Mouse (Mus musculus): ENCODE results near the gene Olfr20.
"Not testable (repeated sequence)": the region's sequence is repeated elsewhere in the genome, so short reads cannot be mapped to it uniquely, and the experiment has no call there.

Gene Olfr20

GRCm38 (mm10) chr11:73350483-73350882 lies at the start of gene Olfr20:
Gene Olfr20, plus strand, starts transcription at chr11:73350783.
- no peak for DNase-seq

GRCm38 (mm10) chr11:73303123-73303522 lies 47.5 kb upstream of the Olfr20 start:
- DNase-seq, result no peak

- no peak for DNase-seq
Measured at GRCm38 (mm10) chr11:73315961-73316360, 34.6 kb upstream of the Olfr20 start.

- not testable (repeated sequence) for DNase-seq
Measured at GRCm38 (mm10) chr11:73318581-73318980, 32.0 kb upstream of the Olfr20 start.

- not testable (repeated sequence) for DNase-seq
Measured at GRCm38 (mm10) chr11:73321064-73321463, 29.5 kb upstream of the Olfr20 start.

GRCm38 (mm10) chr11:73323906-73324830 lies 26.4 kb upstream of the Olfr20 start:
- DNase-seq, result peak; percentile 86

GRCm38 (mm10) chr11:73326485-73326886 lies 24.1 kb upstream of the Olfr20 start:
- DNase-seq, result peak; percentile 95

- no peak for DNase-seq
Measured at GRCm38 (mm10) chr11:73327361-73327760, 23.2 kb upstream of the Olfr20 start.

GRCm38 (mm10) chr11:73329442-73329841 lies 21.1 kb upstream of the Olfr20 start, which contains the start of the genes Aspa, Gm49340 and Spata22:
Gene Aspa, minus strand, starts transcription at chr11:73329596.
Gene Gm49340, plus strand, starts transcription at chr11:73329741.
Gene Spata22, plus strand, starts transcription at chr11:73329741.
- no peak for DNase-seq

- DNase-seq, result no peak
Measured at GRCm38 (mm10) chr11:73333357-73333756, 17.2 kb upstream of the Olfr20 start.

GRCm38 (mm10) chr11:73336919-73337318 lies 13.7 kb upstream of the Olfr20 start:
- no peak for DNase-seq

GRCm38 (mm10) chr11:73370946-73371345 lies 20.4 kb downstream of the Olfr20 start, which contains the start of gene Olfr376:
Gene Olfr376, plus strand, starts transcription at chr11:73371246.
- no peak for DNase-seq

- DNase-seq, result no peak
Measured at GRCm38 (mm10) chr11:73395374-73395773, 44.8 kb downstream of the Olfr20 start.

GRCm38 (mm10) chr11:73399514-73399913 lies 48.9 kb downstream of the Olfr20 start, which contains the start of gene Olfr1:
Gene Olfr1, minus strand, starts transcription at chr11:73399614.
- DNase-seq, result no peak

All from kidney, adult 9 months (tissue).